Mouse (Mus musculus) bone marrow, adult 2 months (tissue): ENCODE measurements around the gene Rtn4rl1.

Experiments
- CTCF ChIP-seq: fragments of 200-500 bp; IDR thresholded peaks from 2 replicates; pipeline ENCODE4 v1.5.1; 2011; ENCODE audit warnings: low read length, control low read depth; ENCODE audit not compliant: control insufficient read depth, insufficient read depth
- POLR2A ChIP-seq: fragments of 200-500 bp; IDR thresholded peaks from 2 replicates; pipeline ENCODE4 v1.6.1; 2011; ENCODE audit warnings: low read depth, mild to moderate bottlenecking, control low read depth, low read length, borderline replicate concordance; ENCODE audit not compliant: control insufficient read depth

DNA sequence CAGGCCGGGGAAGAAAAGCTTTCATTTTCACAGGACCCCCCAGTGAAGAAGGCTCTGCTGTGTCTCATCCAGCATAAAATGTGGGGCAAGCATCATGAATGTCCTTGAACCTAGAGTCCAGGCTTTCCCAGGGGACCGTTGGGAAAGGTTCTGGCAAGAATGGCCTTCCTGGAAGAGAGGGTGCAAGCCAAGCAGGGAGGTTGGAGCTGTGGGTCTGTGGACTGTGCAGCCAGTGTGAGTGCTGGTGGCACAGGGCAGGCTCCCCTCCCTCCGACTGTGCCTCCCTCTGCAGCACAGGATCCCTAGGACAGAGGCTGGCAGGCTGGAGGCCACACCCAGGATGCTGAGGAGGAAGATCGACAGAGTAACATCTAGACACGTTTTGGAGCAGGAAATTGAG, 69.2 kb downstream of the Rtn4rl1 start:
- TF ChIP-seq CTCF (no peak), POLR2A (no peak)
